In genomic region chr2:77775247-77775880, GRCm38 (mm10) we compare ENCODE assay signal across 13 mouse cellular contexts. TPM values are rescaled to one million over a fixed set of nuclear protein-coding genes. Genes with fewer than 3 reads are reported as not detected.
DNase-seq lines count a peak whose midpoint lies in the region; ATAC-seq and TF ChIP-seq lines count a peak whose summit lies in the region.
"Had no signal": no experiment of that assay in that cellular context is flagged by ENCODE, and none has a peak within 500 bp of the region (broad histone marks: within the 10 kb centered on the region; RNA-seq: fewer than 3 reads in every experiment).

No protein-coding gene starts in this region.

- H3K4me2 ChIP-seq in forebrain, postnatal 0 days (ENCODE audit: low read depth): no peak overlapping the region
- no peak overlapping the region for H3K4me2 ChIP-seq in forebrain, embryonic 12.5 days
- no peak overlapping the region for H3K4me2 ChIP-seq in kidney, postnatal 0 days (ENCODE audit: low read length)
- H3K4me2 ChIP-seq in hindbrain, embryonic 15.5 days: peak overlapping the region; percentile 17; the same call in 1 of the 2 replicates
- H3K4me2 ChIP-seq: liver, embryonic 12.5 days had no signal

- no peak overlapping the region for H3K4me3 ChIP-seq in forebrain, postnatal 0 days (ENCODE audit: low read depth, low read length)
- H3K4me3 ChIP-seq in forebrain, embryonic 12.5 days (replicated peaks): no peak overlapping the region
- H3K4me3 ChIP-seq in kidney, postnatal 0 days (replicated peaks; ENCODE audit: low read depth, low read length): no peak overlapping the region
- H3K4me3 ChIP-seq in hindbrain, embryonic 15.5 days: no peak overlapping the region
- H3K4me3 ChIP-seq: left cerebral cortex, adult 2 months; liver, embryonic 12.5 days had no signal

- H3K36me3 ChIP-seq in forebrain, postnatal 0 days (ENCODE audit: insufficient read depth): no peaks in the 10 kb centered on the region
- no peaks in the 10 kb centered on the region for H3K36me3 ChIP-seq in forebrain, embryonic 12.5 days (replicated peaks)
- no peaks in the 10 kb centered on the region for H3K36me3 ChIP-seq in kidney, postnatal 0 days (ENCODE audit: insufficient read depth, low read length)
- H3K36me3 ChIP-seq in hindbrain, embryonic 15.5 days: no peaks in the 10 kb centered on the region
- H3K36me3 ChIP-seq: liver, embryonic 12.5 days had no signal

- no peak overlapping the region for H3K27ac ChIP-seq in forebrain, postnatal 0 days (ENCODE audit: low read depth, low read length)
- H3K27ac ChIP-seq in forebrain, embryonic 12.5 days: no peak overlapping the region
- H3K27ac ChIP-seq in kidney, postnatal 0 days: no peak overlapping the region
- H3K27ac ChIP-seq in hindbrain, embryonic 15.5 days (replicated peaks): no peak overlapping the region
- H3K27ac ChIP-seq: left cerebral cortex, adult 2 months; liver, embryonic 12.5 days had no signal

- WGBS in forebrain, postnatal 0 days: 70% methylated on average over 15 of the region's 15 CpGs
- 71% methylated on average over 15 of the region's 15 CpGs for WGBS in forebrain, embryonic 12.5 days
- WGBS in kidney, postnatal 0 days: 55% methylated on average over 15 of the region's 15 CpGs
- 65% methylated on average over 15 of the region's 15 CpGs for WGBS in hindbrain, embryonic 15.5 days

- DNase-seq in forebrain, postnatal 0 days: no peak
- peak; percentile 41 for DNase-seq in kidney, postnatal 0 days (ENCODE audit: low spot score)
- no peak for DNase-seq in kidney, adult 8-10 months
- DNase-seq in brain, adult 2 months (ENCODE audit: low read depth, low spot score): peak; percentile 68
- DNase-seq in adrenal gland, postnatal 10 days: no peak
- DNase-seq: kidney, adult 2 months had no signal

- H3K27me3 ChIP-seq in forebrain, postnatal 0 days (ENCODE audit: insufficient read depth, low read length): no peaks in the 10 kb centered on the region
- H3K27me3 ChIP-seq in forebrain, embryonic 12.5 days: no peaks in the 10 kb centered on the region
- 0 out of 2 replicates have a peak, but pooled peaks cover 3% of the 10 kb centered on the region for H3K27me3 ChIP-seq in kidney, postnatal 0 days (ENCODE audit: insufficient read depth, low read length)
- H3K27me3 ChIP-seq in hindbrain, embryonic 15.5 days: no peaks in the 10 kb centered on the region
- H3K27me3 ChIP-seq: liver, embryonic 12.5 days had no signal

- H3K9ac ChIP-seq in forebrain, postnatal 0 days: no peak overlapping the region
- no peak overlapping the region for H3K9ac ChIP-seq in forebrain, embryonic 12.5 days
- no peak overlapping the region for H3K9ac ChIP-seq in kidney, postnatal 0 days (ENCODE audit: low read depth, low read length)
- H3K9ac ChIP-seq in hindbrain, embryonic 15.5 days: no peak overlapping the region
- H3K9ac ChIP-seq: liver, embryonic 12.5 days had no signal

- ATAC-seq in forebrain, postnatal 0 days: peak; percentile 43
- no peak for ATAC-seq in forebrain, embryonic 12.5 days (ENCODE audit: low FRiP score)
- no peak for ATAC-seq in kidney, postnatal 0 days (replicated peaks; ENCODE audit: low FRiP score, low read depth)
- ATAC-seq in hindbrain, embryonic 15.5 days (ENCODE audit: low FRiP score, low read depth): peak; percentile 75
- no peak for ATAC-seq in megakaryocyte-erythroid progenitor cell, adult 5-6 weeks (replicated peaks; ENCODE audit: low FRiP score, low TSS enrichment, poor library complexity, severe bottlenecking)
- ATAC-seq: liver, embryonic 12.5 days had no signal

- no peak for TF ChIP-seq CTCF in forebrain, postnatal 0 days (IDR thresholded peaks at IDR 0.05; ENCODE audit: low read depth)
- TF ChIP-seq CTCF in kidney, postnatal 0 days (IDR thresholded peaks at IDR 0.05; ENCODE audit: low read depth): no peak

- no peaks in the 10 kb centered on the region for H3K9me3 ChIP-seq in forebrain, postnatal 0 days (ENCODE audit: low read length)
- no peaks in the 10 kb centered on the region for H3K9me3 ChIP-seq in forebrain, embryonic 12.5 days
- H3K9me3 ChIP-seq in kidney, postnatal 0 days (replicated peaks; ENCODE audit: low read length): no peaks in the 10 kb centered on the region
- H3K9me3 ChIP-seq in hindbrain, embryonic 15.5 days: no peaks in the 10 kb centered on the region
- H3K9me3 ChIP-seq: liver, embryonic 12.5 days had no signal

- H3K4me1 ChIP-seq in forebrain, postnatal 0 days (ENCODE audit: insufficient read depth): peaks cover 8% of the 10 kb centered on the region; the same call in 1 of the 2 replicates
- H3K4me1 ChIP-seq in forebrain, embryonic 12.5 days: peaks cover 21% of the 10 kb centered on the region
- H3K4me1 ChIP-seq in kidney, postnatal 0 days (replicated peaks; ENCODE audit: insufficient read depth, low read length): 0 out of 2 replicates have a peak, but pooled peaks cover 7% of the 10 kb centered on the region
- no peaks in the 10 kb centered on the region for H3K4me1 ChIP-seq in hindbrain, embryonic 15.5 days (replicated peaks)
- H3K4me1 ChIP-seq: liver, embryonic 12.5 days had no signal

RNA-seq across cellular contexts. Expression of gene Zfp385b, which starts 44.1 kb away (rescaled TPM):
- 9.5 and 10.0 TPM in 2 replicates for total RNA-seq in forebrain, postnatal 0 days (2014; rRNA removed)
- 18.5 and 20.4 TPM in 2 replicates for polyA plus RNA-seq in forebrain, postnatal 0 days (2015; fragmentation: Nextera tagmentation; extraction: Ambion mirVana)
- polyA plus RNA-seq in forebrain, embryonic 12.5 days (2016; fragmentation: Nextera tagmentation; extraction: Ambion mirVana): 2.9 and 3.7 TPM in 2 replicates
- 9.1 and 9.9 TPM in 2 replicates for polyA plus RNA-seq in kidney, postnatal 0 days (2015; fragmentation: Nextera tagmentation; extraction: Ambion mirVana)
- 12.9 and 13.3 TPM in 2 replicates for polyA plus RNA-seq in hindbrain, embryonic 15.5 days (2015; fragmentation: Nextera tagmentation; extraction: Ambion mirVana)
- 2.3 TPM in 1 of 2 replicates, not detected in the other for total RNA-seq in megakaryocyte-erythroid progenitor cell, adult 5-6 weeks (2014; fragmentation: Nextera tagmentation)
- not detected in 2 replicates for total RNA-seq in megakaryocyte-erythroid progenitor cell, adult 5-6 weeks (2017)
- 1 to 10 TPM; 2.4 to 2.9 TPM for total RNA-seq in adrenal gland, postnatal 10 days (2021)
- total RNA-seq: common myeloid progenitor, adult 5-6 weeks; monocyte, adult 5-6 weeks had no signal

Comparison
In these comparisons a context has a peak if more than half of its experiments do, and no peak if none do; other contexts are left out.
1. ATAC-seq: peak in forebrain, postnatal 0 days (single experiment) and hindbrain, embryonic 15.5 days (single experiment); none in forebrain, embryonic 12.5 days (single experiment), kidney, postnatal 0 days (single experiment) and megakaryocyte-erythroid progenitor cell, adult 5-6 weeks (single experiment).
2. DNase-seq: peak in kidney, postnatal 0 days (single experiment) and brain, adult 2 months (single experiment); none in forebrain, postnatal 0 days (single experiment), kidney, adult 8-10 months (0 of 2) and adrenal gland, postnatal 10 days (single experiment).